Mouse (Mus musculus): ENCODE measurements at regions not wholly inside any gene's neighbourhood (a gene's known extent, or its start where the extent isn't known, plus 50 kb on each side); places are given as distances from the start of the nearest gene placed in this dataset.

DNA sequence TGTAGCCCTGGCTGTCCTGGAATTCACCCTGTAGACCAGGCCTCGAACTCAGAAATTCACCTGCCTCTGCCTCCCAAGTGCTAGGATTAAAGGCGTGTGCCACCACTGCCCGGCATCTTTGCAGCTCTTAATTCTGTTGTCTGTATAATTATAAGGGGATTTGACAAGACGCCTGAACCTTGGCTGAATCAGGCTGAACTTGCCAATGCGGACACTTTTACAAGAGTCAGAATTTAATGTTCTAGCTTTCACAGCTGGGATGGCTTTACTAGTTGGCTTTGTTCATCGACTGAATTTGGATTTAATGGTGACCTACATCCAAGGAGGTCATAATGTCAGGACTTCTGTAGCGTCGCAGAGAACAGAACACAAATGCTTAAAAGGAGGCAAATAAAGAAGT is 108.3 kb downstream of the Cops8 start:
- no peak for TF ChIP-seq POLR2AphosphoS2 (IDR thresholded peaks at IDR 0.05; ENCODE audit: insufficient read length, low read depth)
- TF ChIP-seq POLR2A (IDR thresholded peaks at IDR 0.05; ENCODE audit: insufficient read length, low read depth): no peak
- TF ChIP-seq MAX (IDR thresholded peaks at IDR 0.05; ENCODE audit: low read depth): no peak
- no peak for TF ChIP-seq TCF12 (IDR thresholded peaks at IDR 0.05; ENCODE audit: insufficient read depth, poor library complexity, severe bottlenecking)
- TF ChIP-seq USF1 (IDR thresholded peaks at IDR 0.05; ENCODE audit: low read depth): no peak
- no peak for TF ChIP-seq CEBPB (IDR thresholded peaks at IDR 0.05; ENCODE audit: insufficient read depth, poor library complexity, severe bottlenecking)
- TF ChIP-seq MYOD1 (IDR thresholded peaks at IDR 0.05; ENCODE audit: control insufficient read depth in 1 of 3, insufficient read length in 2 of 3, low read depth in 2 of 3): no peak
- TF ChIP-seq MYOG (IDR thresholded peaks at IDR 0.05; ENCODE audit: control insufficient read depth in 1 of 3, insufficient read depth in 1 of 3, insufficient read length in 2 of 3, low read depth in 2 of 3): no peak
- no peak for TF ChIP-seq REST (IDR thresholded peaks at IDR 0.05; ENCODE audit: insufficient read depth, insufficient read length)
- TF ChIP-seq TCF3 (IDR thresholded peaks at IDR 0.05; ENCODE audit: insufficient read length, low read depth): no peak
